Mouse (Mus musculus) myocyte (in vitro differentiated cells): Measurements from ENCODE around the gene Dppa5a. TPM values are rescaled to one million over a fixed set of nuclear protein-coding genes. Genes with fewer than 3 reads are reported as not detected.
A peak's percentile ranks its signal among the peaks of the same experiment; 100 is the strongest.
"Not testable (repeated sequence)": the region's sequence is repeated elsewhere in the genome, so short reads cannot be mapped to it uniquely, and the experiment has no call there.

Experiments
- H3K27me3 ChIP-seq: one replicate; pipeline ENCODE4 v1.6.1; 2011; ENCODE audit not compliant: control insufficient read depth, insufficient read depth, insufficient read length
- H3K36me3 ChIP-seq: one replicate; pipeline ENCODE4 v1.6.1; 2011; ENCODE audit not compliant: control insufficient read depth, insufficient read depth
- H3K4me2 ChIP-seq: one replicate; pipeline ENCODE4 v1.6.1; 2011; ENCODE audit warnings: low read depth, control low read depth
- H3K4me3 ChIP-seq: one replicate; pipeline ENCODE4 v1.5.1; 2011; ENCODE audit warnings: mild to moderate bottlenecking, control low read depth, moderate library complexity
- H3K79me2 ChIP-seq: one replicate; pipeline ENCODE4 v1.6.1; 2011; ENCODE audit not compliant: control insufficient read depth, insufficient read depth
- H3ac ChIP-seq: one replicate; pipeline ENCODE4 v1.6.1; 2011; ENCODE audit not compliant: control insufficient read depth, insufficient read length
- CEBPB ChIP-seq: IDR thresholded peaks from 2 replicates; pipeline ENCODE4 v1.6.1; 2011; ENCODE audit warnings: mild to moderate bottlenecking, moderate library complexity; ENCODE audit not compliant: poor library complexity, insufficient read depth, severe bottlenecking
- E2F4 ChIP-seq: IDR thresholded peaks from one replicate; pipeline ENCODE4 v1.6.1; 2011; ENCODE audit warnings: mild to moderate bottlenecking, control low read depth, moderate library complexity; ENCODE audit not compliant: insufficient read depth
- MAX ChIP-seq: IDR thresholded peaks from one replicate; pipeline ENCODE4 v1.6.1; 2011; ENCODE audit warnings: low read depth, mild to moderate bottlenecking, control low read depth
- MYOD1 ChIP-seq, 3 experiments: IDR thresholded peaks; one replicate each; pipeline ENCODE4 v1.6.1; 2011; ENCODE audit warnings: control low read depth in 2 of 3, low read depth in 2 of 3, mild to moderate bottlenecking in 2 of 3, moderate library complexity in 1 of 3; ENCODE audit not compliant: insufficient read length in 2 of 3, control insufficient read depth in 1 of 3
- MYOG ChIP-seq, 3 experiments: IDR thresholded peaks; one replicate each; pipeline ENCODE4 v1.6.1; 2011; ENCODE audit warnings: control low read depth in 2 of 3, low read depth in 2 of 3, mild to moderate bottlenecking in 2 of 3; ENCODE audit not compliant: insufficient read length in 2 of 3, control insufficient read depth in 1 of 3, insufficient read depth in 1 of 3
- POLR2A ChIP-seq: IDR thresholded peaks from one replicate; pipeline ENCODE4 v1.6.1; 2011; ENCODE audit warnings: low read depth, mild to moderate bottlenecking, control low read depth, moderate library complexity; ENCODE audit not compliant: insufficient read length
- POLR2AphosphoS2 ChIP-seq: IDR thresholded peaks from one replicate; pipeline ENCODE4 v1.6.1; 2011; ENCODE audit warnings: low read depth, control low read depth; ENCODE audit not compliant: insufficient read length
- REST ChIP-seq: IDR thresholded peaks from one replicate; pipeline ENCODE4 v1.6.1; 2011; ENCODE audit warnings: mild to moderate bottlenecking, control low read depth, moderate library complexity; ENCODE audit not compliant: insufficient read depth, insufficient read length
- SRF ChIP-seq: IDR thresholded peaks from one replicate; pipeline ENCODE4 v1.6.1; 2011; ENCODE audit warnings: low read depth; ENCODE audit not compliant: control insufficient read depth, insufficient read length
- TCF12 ChIP-seq: IDR thresholded peaks from one replicate; pipeline ENCODE4 v1.6.1; 2011; ENCODE audit warnings: mild to moderate bottlenecking, control low read depth; ENCODE audit not compliant: poor library complexity, insufficient read depth, severe bottlenecking
- TCF3 ChIP-seq: IDR thresholded peaks from one replicate; pipeline ENCODE4 v1.6.1; 2011; ENCODE audit warnings: low read depth, control low read depth; ENCODE audit not compliant: insufficient read length
- USF1 ChIP-seq: IDR thresholded peaks from one replicate; pipeline ENCODE4 v1.6.1; 2011; ENCODE audit warnings: low read depth, mild to moderate bottlenecking, control low read depth, moderate library complexity
- polyA plus RNA-seq: library from polyadenylated mRNA; unstranded; fragments of >200 nt; fragmentation: generic; extraction: Trizol; gene quantifications from one replicate; pipeline ENCODE4 v1.2.1, GENCODE M21; 2012; ENCODE audit warnings: missing spikeins

Gene Dppa5a
- polyA plus RNA-seq, 1 experiment: not detected

DNA sequence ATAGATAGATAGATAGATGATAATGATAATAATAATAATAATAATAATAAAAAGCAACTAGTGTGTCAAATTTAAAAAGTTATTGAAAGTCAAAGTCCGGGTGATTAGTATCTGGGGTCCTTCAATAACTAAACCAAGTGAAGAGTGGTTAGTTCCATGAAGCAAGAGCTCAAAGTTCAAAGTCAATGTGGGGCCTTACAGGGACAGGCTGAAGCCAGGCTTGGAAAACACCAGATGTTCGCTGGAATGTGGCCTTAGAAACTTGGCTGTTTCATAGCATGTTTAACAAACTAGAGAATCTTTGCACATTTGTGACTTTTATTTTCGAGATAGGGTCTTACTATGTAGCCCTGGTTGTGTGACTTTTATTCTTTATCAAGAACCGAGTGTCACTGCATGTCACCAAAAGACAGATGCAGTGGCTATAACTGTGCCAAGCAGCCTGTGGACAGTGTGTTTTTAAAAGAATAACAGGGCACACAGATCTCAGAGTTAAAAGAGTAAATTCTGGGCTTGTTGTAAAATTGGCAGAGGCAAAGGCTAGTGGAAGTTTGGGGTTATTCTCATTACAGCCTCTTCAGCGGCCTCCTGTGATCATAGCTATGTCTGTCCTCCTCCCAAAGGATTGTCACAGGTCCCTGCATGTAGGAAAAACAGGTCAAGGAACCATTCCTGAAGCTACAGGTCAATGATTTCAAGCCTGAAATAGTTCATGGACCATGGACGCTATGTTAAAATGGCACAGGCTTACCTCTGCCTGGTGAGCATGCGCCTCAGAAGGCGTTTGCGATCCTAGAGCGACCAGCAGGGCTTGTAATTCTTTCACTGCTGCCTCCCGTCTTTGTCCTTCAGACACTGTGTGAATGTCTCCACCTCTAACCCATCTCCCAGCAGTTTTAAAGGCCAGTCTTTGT is 13.1 kb downstream of the Dppa5a start:
- no peaks in the 10 kb centered on the region for H3K27me3 ChIP-seq
- H3K79me2 ChIP-seq: no peaks in the 10 kb centered on the region
- H3K4me2 ChIP-seq: no peak overlapping the region
- no peak overlapping the region for H3ac ChIP-seq
- no peaks in the 10 kb centered on the region for H3K36me3 ChIP-seq
- TF ChIP-seq POLR2A (no peak), MAX (no peak), E2F4 (no peak), CEBPB (no peak), SRF (no peak), POLR2AphosphoS2 (no peak), TCF12 (no peak), REST (no peak), MYOG (IDR thresholded peaks at IDR 0.05; ENCODE audit: control insufficient read depth in 1 of 3, insufficient read depth in 1 of 3, insufficient read length in 2 of 3, low read depth in 2 of 3) (no peak), TCF3 (no peak), USF1 (no peak), MYOD1 (IDR thresholded peaks at IDR 0.05; ENCODE audit: control insufficient read depth in 1 of 3, insufficient read length in 2 of 3, low read depth in 2 of 3) (no peak)
- H3K4me3 ChIP-seq: no peak overlapping the region

GRCm38 (mm10) chr9:78351504-78352220 is 16.3 kb downstream of the Dppa5a start:
- Histone ChIP-seq H3K36me3 (no peaks in the 10 kb centered on the region), H3K4me3 (no peak overlapping the region), H3ac (no peak overlapping the region), H3K27me3 (no peaks in the 10 kb centered on the region), H3K4me2 (no peak overlapping the region), H3K79me2 (no peaks in the 10 kb centered on the region)
- TF ChIP-seq MAX: no peak
- TF ChIP-seq TCF12: no peak
- TF ChIP-seq CEBPB: no peak
- no peak for TF ChIP-seq MYOG (IDR thresholded peaks at IDR 0.05; ENCODE audit: control insufficient read depth in 1 of 3, insufficient read depth in 1 of 3, insufficient read length in 2 of 3, low read depth in 2 of 3)
- TF ChIP-seq POLR2AphosphoS2: no peak
- TF ChIP-seq POLR2A: no peak
- no peak for TF ChIP-seq SRF

GRCm38 (mm10) chr9:78350007-78350406 is 18.0 kb downstream of the Dppa5a start:
- not testable (repeated sequence) for H3K4me3 ChIP-seq, H3K36me3 ChIP-seq, H3K27me3 ChIP-seq, H3ac ChIP-seq, H3K4me2 ChIP-seq, H3K79me2 ChIP-seq

DNA sequence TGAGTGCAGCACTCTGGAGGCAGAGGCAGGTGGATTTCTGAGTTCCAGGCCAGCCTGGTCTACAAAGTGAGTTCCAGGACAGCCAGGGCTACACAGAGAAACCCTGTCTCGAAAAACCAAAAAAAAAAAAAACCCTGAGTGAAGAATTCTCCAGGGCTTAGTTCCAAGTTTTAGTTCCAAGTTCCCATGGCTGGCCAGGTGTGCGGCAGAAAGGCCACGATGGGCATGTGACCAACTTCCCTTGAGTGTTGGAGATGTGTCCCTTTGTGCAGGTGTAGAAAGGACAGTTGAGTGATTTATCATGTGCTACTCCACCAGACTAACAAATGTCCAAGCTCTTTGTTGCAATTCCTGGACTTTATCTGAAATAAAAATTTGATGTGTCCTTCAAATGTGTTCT is 18.8 kb downstream of the Dppa5a start:
- H3K36me3 ChIP-seq, H3K4me3 ChIP-seq, H3K27me3 ChIP-seq, H3ac ChIP-seq, H3K4me2 ChIP-seq, H3K79me2 ChIP-seq: not testable (repeated sequence)

GRCm38 (mm10) chr9:78348206-78349004 is 19.6 kb downstream of the Dppa5a start:
- H3ac ChIP-seq, H3K4me3 ChIP-seq, H3K27me3 ChIP-seq, H3K36me3 ChIP-seq, H3K79me2 ChIP-seq: not testable (repeated sequence)
- H3K4me2 ChIP-seq: peak overlapping the region; percentile 30
